Mouse (Mus musculus) lung, postnatal 0 days (tissue): ENCODE data around the gene Igf2bp3.

Experiments
- CTCF ChIP-seq: IDR thresholded peaks from 2 replicates; pipeline ENCODE4 v1.5.1; 2016; ENCODE audit warnings: antibody characterized with exemption, mild to moderate bottlenecking
- EP300 ChIP-seq: IDR thresholded peaks from 2 replicates; pipeline ENCODE4 v1.6.1; 2016; ENCODE audit warnings: antibody characterized with exemption, mild to moderate bottlenecking, control low read depth

- TF ChIP-seq CTCF (no peak), EP300 (no peak)
These were observed 168.3 kb downstream of the Igf2bp3 start for GRCm38 (mm10) chr6:49046502-49046901.
